Mouse (Mus musculus) midbrain, embryonic 14.5 days (tissue): ENCODE data around the gene Tenm2. TPM values are rescaled to one million over a fixed set of nuclear protein-coding genes. Genes with fewer than 3 reads are reported as not detected.

Source experiments
- ATAC-seq: fragments of 200-750 bp; cut with Nextera tagmentation; 2 replicates; pipeline ENCODE4 v1.8.0; 2017; ENCODE audit warnings: moderate number of reproducible peaks, moderate library complexity; ENCODE audit not compliant: low FRiP score, low TSS enrichment
- DNase-seq: peaks from one replicate; pipeline ENCODE4 v3.0.0-alpha.2; 2015
- H3K27ac ChIP-seq: fragments of 300-500 bp; sonication (generic); replicated peaks from 2 replicates; pipeline ENCODE4 v1.5.1; 2014; ENCODE audit warnings: mild to moderate bottlenecking, low read depth, low read length, moderate library complexity
- H3K27me3 ChIP-seq: fragments of 300-500 bp; sonication (generic); 2 replicates; pipeline ENCODE4 v1.6.1; 2014; ENCODE audit warnings: low read length, control low read depth, mixed read lengths; ENCODE audit not compliant: control insufficient read depth, insufficient read depth
- H3K36me3 ChIP-seq: fragments of 300-500 bp; sonication (generic); 2 replicates; pipeline ENCODE4 v1.6.1; 2014; ENCODE audit warnings: low read length, control low read depth; ENCODE audit not compliant: control insufficient read depth, insufficient read depth
- H3K4me1 ChIP-seq: fragments of 300-500 bp; sonication (generic); 2 replicates; pipeline ENCODE4 v1.6.1; 2014; ENCODE audit warnings: mild to moderate bottlenecking, antibody characterized with exemption, low read length, control low read depth; ENCODE audit not compliant: control insufficient read depth, insufficient read depth
- H3K4me2 ChIP-seq: fragments of 300-500 bp; sonication (generic); 2 replicates; pipeline ENCODE4 v1.6.1; 2014; ENCODE audit warnings: mild to moderate bottlenecking, low read length, moderate library complexity
- H3K4me3 ChIP-seq: fragments of 300-500 bp; sonication (generic); replicated peaks from 2 replicates; pipeline ENCODE4 v1.5.1; 2014; ENCODE audit warnings: low read depth, low read length
- H3K9ac ChIP-seq: fragments of 300-500 bp; sonication (generic); replicated peaks from 2 replicates; pipeline ENCODE4 v1.6.1; 2014; ENCODE audit warnings: mild to moderate bottlenecking, low read length, moderate library complexity
- H3K9me3 ChIP-seq: fragments of 300-500 bp; sonication (generic); 2 replicates; pipeline ENCODE4 v1.6.1; 2016; ENCODE audit warnings: low read length, control low read depth, mixed read lengths; ENCODE audit not compliant: control insufficient read depth
- WGBS: fragments of 180-500 bp; shearing (Covaris S2); extraction: QIAGEN DNeasy Blood & Tissue Kit; methylation state at CpG from one replicate; pipeline ENCODE4 v1.1.7; 2014; 5-methylcytosine and 5-hydroxymethylcytosine counted together
- polyA plus RNA-seq: library from polyadenylated mRNA; unstranded; fragments of >200 nt; fragmentation: Nextera tagmentation; extraction: Ambion mirVana; gene quantifications from 2 replicates; pipeline ENCODE4 v1.2.1, GENCODE M21; 2014

Gene Tenm2
- polyA plus RNA-seq, 1 experiment from 2014 or later = 52.8 TPM

DNA sequence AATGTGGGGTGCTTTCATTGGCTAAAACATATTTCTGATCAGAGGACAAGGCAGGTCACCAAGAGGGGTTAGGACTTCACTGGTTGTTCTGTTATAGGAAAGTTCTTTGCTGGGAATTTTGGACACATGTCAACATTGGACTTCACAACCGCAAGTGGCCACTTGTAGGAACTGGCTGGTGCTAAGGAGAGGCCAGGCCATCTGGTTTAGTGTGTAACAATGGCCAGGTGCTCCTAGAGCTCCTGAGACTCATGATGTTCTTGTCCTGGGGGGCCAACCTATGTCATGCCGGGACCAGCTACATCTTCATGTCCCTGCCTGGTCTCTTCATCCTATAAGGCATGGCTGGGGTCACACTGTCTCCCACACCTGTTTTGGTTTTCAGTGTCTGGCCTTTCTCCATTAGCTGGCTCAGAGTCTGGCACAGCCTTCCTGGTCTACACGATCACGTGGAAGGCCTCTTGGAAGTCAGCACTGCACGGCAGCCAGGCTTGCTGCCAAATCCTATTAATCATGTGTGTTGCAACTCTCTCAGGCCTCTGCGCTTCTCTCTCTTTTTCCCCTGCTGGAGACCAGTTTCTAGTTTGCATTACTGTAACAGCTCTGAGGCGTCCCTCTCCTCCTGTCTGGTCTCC, 1199.6 kb downstream of the Tenm2 start:
- peaks cover 12% of the 10 kb centered on the region; the same call in 1 of the 2 replicates for H3K4me1 ChIP-seq
- peaks cover 13% of the 10 kb centered on the region for H3K36me3 ChIP-seq
- H3K9ac ChIP-seq = no peak overlapping the region
- DNase-seq = peak; percentile 85
- ATAC-seq = peak; percentile 75
- H3K27me3 ChIP-seq = no peaks in the 10 kb centered on the region
- WGBS = 36% methylated on average over 7 of the region's 7 CpGs
- H3K4me3 ChIP-seq = no peak overlapping the region
- H3K4me2 ChIP-seq = no peak overlapping the region
- H3K9me3 ChIP-seq = no peaks in the 10 kb centered on the region
- H3K27ac ChIP-seq = no peak overlapping the region; the same call in 1 of the 2 replicates

DNA sequence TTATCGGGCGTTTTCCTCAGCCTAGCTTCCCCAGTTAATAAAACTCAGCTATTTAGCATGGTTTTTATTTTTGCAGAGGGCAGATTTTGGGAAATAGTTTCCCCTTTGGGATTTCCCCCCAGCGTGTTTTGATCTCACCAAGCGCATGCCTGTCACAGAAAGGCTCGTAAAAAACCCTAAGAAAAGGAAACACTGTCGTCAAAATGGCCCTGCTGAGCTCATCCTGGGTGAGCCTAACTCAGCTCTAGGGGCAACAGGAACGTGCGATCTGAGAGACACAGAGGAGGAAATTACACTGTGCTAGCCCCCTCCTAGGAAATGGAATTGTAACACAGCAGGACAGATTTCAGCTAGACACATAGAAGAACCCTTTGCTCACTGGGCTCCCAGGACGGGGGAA, 1204.0 kb downstream of the Tenm2 start:
- peaks cover 14% of the 10 kb centered on the region for H3K36me3 ChIP-seq
- 39% methylated on average over 9 of the region's 9 CpGs for WGBS
- no peak overlapping the region for H3K27ac ChIP-seq
- ATAC-seq = no peak
- no peaks in the 10 kb centered on the region for H3K9me3 ChIP-seq
- no peak overlapping the region for H3K9ac ChIP-seq
- H3K4me1 ChIP-seq = 0 out of 2 replicates have a peak, but pooled peaks cover 4% of the 10 kb centered on the region
- H3K4me3 ChIP-seq = no peak overlapping the region
- H3K4me2 ChIP-seq = no peak overlapping the region
- no peaks in the 10 kb centered on the region for H3K27me3 ChIP-seq
- DNase-seq = peak; percentile 28

DNA sequence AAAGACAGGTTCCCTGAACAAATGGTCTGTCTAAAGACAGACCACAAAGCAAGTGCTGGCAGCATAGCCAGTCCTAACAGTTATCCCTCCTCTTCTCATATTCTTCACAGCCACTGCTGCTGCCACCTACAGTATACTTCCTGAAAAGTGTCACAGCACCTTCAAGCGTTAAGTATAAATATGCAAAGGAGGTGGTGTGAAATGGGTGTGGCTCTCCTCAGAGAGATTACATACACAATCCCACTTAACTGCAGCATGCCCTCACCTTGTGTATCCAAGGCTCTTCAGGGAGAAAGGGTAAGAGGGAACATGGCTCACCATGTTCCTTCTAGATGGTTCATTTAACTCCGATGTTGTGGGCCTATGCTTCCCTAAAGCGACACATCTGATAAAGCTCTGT, 1215.8 kb downstream of the Tenm2 start:
- ATAC-seq (no peak), DNase-seq (no peak)
- Histone ChIP-seq H3K9me3 (peaks cover 9% of the 10 kb centered on the region; the same call in 1 of the 2 replicates), H3K4me1 (no peaks in the 10 kb centered on the region), H3K4me3 (no peak overlapping the region), H3K36me3 (peaks cover 55% of the 10 kb centered on the region), H3K27ac (no peak overlapping the region), H3K4me2 (no peak overlapping the region), H3K27me3 (no peaks in the 10 kb centered on the region), H3K9ac (no peak overlapping the region)
- WGBS = 75% methylated on average over 3 of the region's 3 CpGs

DNA sequence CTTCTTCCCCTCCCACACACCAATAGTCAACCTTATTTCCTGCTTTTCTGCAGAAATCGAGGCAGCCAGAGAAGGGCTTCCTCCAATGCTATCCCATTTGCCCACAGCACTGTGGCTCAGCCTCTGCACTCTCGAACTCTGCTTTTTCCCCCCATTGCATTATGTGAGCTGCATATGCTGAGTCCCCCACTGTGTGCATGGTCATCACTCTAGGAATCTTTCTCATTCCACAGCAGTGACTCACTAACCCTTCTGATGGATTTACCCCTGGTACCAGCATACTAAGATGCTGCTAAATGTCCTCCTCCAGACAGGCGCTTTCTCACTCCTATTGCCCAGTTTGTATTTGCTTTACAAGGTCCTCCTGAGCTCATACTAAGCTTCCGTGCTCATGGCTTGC, 1222.6 kb downstream of the Tenm2 start:
- DNase-seq = no peak
- Histone ChIP-seq H3K9me3 (no peaks in the 10 kb centered on the region), H3K36me3 (peaks cover 36% of the 10 kb centered on the region), H3K4me1 (no peaks in the 10 kb centered on the region), H3K9ac (no peak overlapping the region), H3K27ac (no peak overlapping the region), H3K4me3 (no peak overlapping the region), H3K4me2 (no peak overlapping the region), H3K27me3 (no peaks in the 10 kb centered on the region)
- no peak for ATAC-seq
- WGBS = 86% methylated on average over 4 of the region's 4 CpGs

DNA sequence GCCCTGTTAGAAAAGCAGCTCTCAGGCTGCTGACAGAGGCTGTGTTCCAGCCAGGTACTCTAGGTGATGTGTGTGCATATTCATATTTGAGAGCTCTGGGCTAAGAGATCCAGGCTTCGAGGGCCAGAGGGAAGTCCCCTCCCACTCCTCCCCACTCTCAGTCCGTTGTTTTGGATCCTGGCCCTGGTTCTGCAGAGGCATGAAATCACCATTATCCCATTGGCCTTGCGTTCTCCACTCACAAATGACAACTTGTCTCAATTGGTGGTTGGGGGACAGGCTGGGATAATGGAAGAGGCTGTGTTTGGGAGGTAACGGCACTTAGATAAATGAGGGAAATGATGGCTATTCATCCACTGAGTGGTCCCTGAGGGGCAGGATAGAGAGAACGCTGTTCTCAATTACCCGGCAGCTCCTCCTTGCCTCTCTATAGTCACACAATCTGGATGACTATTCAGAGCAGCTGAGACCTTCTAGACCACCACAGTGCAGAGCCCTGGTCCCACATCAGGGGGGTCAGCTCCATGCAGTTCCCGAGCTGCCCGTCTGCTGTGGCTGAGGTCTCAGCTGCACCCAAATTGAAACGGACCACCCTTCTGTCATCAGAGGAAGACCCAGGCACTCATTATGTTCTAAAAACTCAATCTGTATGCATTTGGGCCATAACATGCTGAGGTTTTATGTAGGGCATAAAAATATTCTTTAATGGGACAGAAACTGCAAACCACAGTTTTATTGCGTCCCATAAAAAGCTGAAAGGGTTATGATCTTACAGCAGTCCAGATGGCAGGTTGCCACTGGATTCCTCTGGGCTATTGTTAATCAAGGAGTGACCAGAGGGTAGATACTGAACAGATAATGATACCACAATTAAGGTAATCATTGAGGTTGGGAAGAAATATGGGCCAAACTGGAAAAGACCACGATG, 1226.2 kb downstream of the Tenm2 start:
- H3K4me2 ChIP-seq = no peak overlapping the region
- H3K9ac ChIP-seq = no peak overlapping the region
- H3K9me3 ChIP-seq = no peaks in the 10 kb centered on the region
- H3K4me1 ChIP-seq = no peaks in the 10 kb centered on the region
- 0 out of 2 replicates have a peak overlapping the region, but pooled peaks have one; percentile 8 for H3K27ac ChIP-seq
- H3K4me3 ChIP-seq = no peak overlapping the region
- ATAC-seq = peak; percentile 67
- no peaks in the 10 kb centered on the region for H3K27me3 ChIP-seq
- WGBS = 49% methylated on average over 11 of the region's 11 CpGs
- peak; percentile 46 for DNase-seq
- H3K36me3 ChIP-seq = peaks cover 43% of the 10 kb centered on the region

DNA sequence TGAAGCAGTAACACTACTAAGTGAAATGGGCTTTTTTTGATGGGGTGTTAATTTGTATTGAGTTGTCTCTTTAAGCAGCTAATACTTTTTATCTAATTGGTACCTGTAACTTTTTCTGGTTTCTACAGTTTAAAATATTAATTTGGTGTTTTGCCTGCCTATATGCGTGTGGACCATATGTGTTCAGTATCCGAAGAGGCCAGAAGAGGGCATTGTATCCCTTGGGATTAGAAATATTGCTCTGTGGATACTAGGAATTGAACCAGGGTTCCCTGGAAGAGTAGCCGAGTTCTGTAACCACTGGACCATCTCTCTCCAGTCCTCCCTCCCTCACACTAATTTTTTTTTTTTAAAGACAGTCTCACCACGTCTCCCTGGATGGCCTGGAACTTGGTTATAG, 1232.9 kb downstream of the Tenm2 start:
- WGBS = 59% methylated on average over 4 of the region's 4 CpGs
- peak; percentile 20 for DNase-seq
- H3K27me3 ChIP-seq = no peaks in the 10 kb centered on the region
- H3K4me1 ChIP-seq = peaks cover 13% of the 10 kb centered on the region
- no peak for ATAC-seq
- H3K36me3 ChIP-seq = peaks cover 11% of the 10 kb centered on the region
- no peak overlapping the region for H3K4me2 ChIP-seq
- no peak overlapping the region for H3K9ac ChIP-seq
- no peaks in the 10 kb centered on the region for H3K9me3 ChIP-seq
- H3K27ac ChIP-seq = no peak overlapping the region
- no peak overlapping the region for H3K4me3 ChIP-seq

DNA sequence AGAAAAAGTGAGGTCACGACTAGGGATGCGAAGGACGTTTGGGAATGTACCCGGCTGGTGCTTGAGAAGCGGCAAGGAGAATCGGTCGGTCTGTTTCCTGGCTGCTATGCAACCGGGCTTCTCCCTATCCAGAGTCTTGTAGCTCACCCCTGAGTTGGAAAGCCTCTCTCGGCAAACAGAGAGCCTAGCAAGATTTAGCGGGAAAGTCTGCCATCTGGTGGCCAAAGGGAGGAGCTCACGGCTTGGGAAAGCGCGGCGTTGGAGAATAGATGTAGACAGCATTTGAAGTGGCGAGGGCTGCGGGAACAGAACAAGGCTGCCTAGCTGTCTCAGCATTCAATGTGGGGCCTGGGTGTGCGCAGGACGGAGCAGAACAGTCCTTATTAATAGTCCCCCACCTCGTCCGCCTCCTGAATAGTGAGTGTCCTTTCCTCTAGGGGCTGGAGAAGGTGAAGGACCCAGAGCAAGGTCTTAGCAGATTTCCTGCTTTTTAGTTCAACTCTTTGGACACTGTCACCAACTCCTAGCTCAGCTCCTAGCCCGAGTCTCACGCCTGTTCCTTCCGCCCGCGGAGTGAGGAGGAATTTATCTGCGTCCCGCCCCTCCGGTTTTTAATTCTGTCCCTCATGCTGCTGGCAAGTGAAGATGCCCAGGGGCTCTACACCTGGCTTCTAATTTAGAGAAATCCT, 1234.3 kb downstream of the Tenm2 start:
- no peaks in the 10 kb centered on the region for H3K9me3 ChIP-seq
- 0 out of 2 replicates have a peak overlapping the region, but pooled peaks have one; percentile 27 for H3K9ac ChIP-seq
- peak overlapping the region; percentile 41 for H3K4me2 ChIP-seq
- WGBS = 5% methylated on average over 28 of the region's 28 CpGs
- no peaks in the 10 kb centered on the region; the same call in 1 of the 2 replicates for H3K36me3 ChIP-seq
- H3K4me3 ChIP-seq = no peak overlapping the region
- peak overlapping the region; percentile 53 for H3K27ac ChIP-seq
- H3K4me1 ChIP-seq = peaks cover 13% of the 10 kb centered on the region
- H3K27me3 ChIP-seq = no peaks in the 10 kb centered on the region
- ATAC-seq (peak; percentile 84), DNase-seq (peak; percentile 98)

DNA sequence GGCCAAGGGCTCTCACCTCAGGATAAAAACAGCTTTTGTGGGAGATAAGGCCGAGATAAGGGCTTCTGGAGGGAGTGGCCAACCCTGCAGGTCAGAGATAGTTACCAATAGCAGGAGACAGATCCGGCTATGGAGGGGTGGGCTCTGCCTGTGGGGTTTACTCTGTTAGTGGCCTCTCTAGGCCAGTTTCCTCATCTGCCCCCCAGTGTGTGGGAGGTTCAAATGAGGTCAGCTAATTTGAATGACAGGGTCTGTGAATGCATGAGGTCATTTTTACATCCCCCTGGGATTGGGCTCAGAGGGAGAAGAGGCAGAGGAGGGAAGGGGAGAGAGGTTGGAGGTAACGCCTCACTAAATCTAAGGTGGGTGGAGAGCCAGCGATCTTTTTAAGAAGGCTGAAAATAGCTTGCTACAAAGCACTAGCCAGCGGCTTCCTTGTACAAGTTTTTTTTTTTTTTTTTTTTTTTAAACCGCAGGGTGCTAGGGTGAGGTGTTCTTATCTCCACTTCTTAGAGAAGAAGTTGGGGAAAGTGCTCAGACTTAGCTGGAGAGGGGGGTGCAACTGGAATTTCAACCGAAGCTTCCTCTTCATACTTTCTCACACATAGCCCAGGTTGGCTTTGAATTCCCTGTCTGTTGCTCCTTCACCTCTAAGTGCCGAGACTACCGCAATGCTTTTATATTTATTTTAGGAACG, 1235.0 kb downstream of the Tenm2 start:
- H3K27me3 ChIP-seq = no peaks in the 10 kb centered on the region
- ATAC-seq = peak; percentile 24; the same call in 1 of the 2 replicates
- H3K27ac ChIP-seq = no peak overlapping the region
- no peak overlapping the region for H3K9ac ChIP-seq
- peak overlapping the region; percentile 41 for H3K4me2 ChIP-seq
- 5% methylated on average over 10 of the region's 10 CpGs for WGBS
- DNase-seq = no peak
- H3K36me3 ChIP-seq = no peaks in the 10 kb centered on the region; the same call in 1 of the 2 replicates
- H3K4me3 ChIP-seq = no peak overlapping the region
- no peaks in the 10 kb centered on the region for H3K9me3 ChIP-seq
- H3K4me1 ChIP-seq = peaks cover 13% of the 10 kb centered on the region
